Mouse (Mus musculus): ENCODE data around the gene 9930021J03Rik.

9930021J03Rik gene

GRCm38 (mm10) chr19:29695071-29695470 lies 110.7 kb downstream of the 9930021J03Rik start:
- no peak for DNase-seq (ENCODE audit: low read depth)

DNA sequence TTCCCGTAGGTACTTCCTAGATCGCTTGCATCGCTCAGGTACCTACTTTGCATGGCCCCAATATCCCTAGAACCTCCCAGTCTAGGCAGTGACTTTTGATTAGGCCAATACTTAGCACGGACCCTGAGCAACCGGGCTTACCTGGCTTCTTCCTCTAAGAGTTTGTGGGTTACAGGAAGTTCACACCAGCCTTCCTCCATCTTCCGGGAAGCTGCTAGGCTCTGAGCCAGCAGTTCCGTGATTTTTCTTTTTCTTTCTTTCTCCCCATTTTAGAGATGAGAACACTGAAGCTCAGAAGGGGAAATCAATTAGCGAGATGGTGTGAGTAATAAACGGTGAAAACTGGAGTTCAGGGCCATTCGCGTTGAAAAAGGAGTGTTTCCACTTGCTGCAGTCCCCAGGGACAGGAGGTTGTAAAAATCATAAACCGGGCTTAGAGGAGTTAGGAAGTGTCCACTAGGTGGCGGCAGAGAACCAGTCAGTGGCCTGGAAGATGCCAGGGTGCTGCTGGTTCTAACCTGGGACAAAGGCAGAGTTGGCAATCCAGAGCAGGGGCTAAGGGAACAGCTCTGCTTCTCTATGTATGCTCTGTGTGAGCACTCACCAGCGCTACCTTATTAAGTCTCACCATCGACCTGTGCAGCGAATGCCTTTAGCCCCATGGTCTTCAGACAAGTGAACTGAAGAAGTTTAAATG lies 121.8 kb downstream of the 9930021J03Rik start:
- DNase-seq (ENCODE audit: low read depth): peak; percentile 84

DNA sequence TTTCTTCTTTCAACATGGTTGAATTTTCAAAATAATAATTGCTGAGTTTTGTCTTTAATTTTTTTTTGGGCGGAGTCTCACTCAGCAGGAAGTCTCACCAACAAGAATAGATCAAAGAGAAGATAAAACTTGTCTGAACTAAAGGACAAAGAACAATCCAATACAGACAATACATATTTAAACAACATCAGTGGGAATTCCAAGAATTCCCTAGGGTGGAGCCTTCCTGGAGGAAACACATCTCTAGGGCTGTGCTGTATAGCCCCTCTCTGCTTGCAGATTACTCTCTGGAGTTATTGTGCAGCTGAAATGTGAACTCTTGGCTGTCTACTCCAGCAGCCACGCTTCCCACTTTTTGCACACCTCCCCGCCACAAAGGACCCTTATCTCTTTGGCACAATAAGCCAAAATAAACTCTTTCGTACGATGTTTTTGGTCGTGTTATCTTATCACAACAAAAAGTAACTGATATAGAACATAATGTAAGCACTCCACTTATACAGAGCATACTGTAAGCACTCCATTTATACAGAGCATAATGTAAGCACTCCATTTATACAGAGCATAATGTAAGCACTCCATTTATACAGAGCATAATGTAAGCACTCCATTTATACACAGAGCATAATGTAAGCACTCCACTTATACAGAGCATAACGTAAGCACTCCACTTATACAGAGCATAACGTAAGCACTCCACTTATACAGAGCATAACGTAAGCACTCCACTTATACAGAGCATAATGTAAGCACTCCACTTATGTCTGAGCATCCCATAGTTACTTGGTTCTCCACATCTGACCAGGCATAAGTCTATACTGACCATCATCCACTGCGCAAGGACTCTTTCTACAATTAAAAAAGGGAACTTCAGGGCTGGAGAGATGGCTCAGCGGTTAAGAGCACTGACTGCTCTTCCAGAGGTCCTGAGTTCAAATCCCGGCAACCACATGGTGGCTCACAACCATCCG lies 125.3 kb downstream of the 9930021J03Rik start:
- peak; percentile 37 for DNase-seq (ENCODE audit: low read depth)

DNA sequence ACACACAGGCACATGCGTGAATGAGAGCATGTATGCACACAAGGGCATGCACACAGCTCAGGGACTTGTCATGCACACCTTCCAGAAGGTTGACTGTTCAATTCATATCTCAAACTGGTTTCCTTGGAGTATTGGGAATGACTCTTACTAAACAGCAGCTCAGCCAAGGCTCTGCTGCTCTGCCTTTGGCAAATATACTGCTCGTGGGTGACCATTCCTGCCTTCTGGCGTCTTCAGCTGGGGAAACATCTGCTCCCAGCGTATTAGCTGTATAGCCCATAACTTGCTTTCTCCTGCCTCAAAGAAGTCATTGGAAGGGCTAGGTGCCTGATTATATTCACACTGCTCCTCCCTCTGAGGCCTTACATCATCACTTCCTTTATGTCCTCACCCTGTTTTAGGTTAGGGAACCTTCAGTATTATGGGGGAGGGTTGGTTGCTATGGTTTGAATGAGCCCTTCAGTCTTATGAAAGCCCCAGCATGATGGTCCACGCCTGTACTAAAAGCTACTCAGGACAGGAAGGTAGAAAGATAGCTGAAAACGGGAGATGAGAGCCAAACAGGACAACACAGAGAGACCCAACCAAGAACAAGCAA lies 127.5 kb downstream of the 9930021J03Rik start:
- DNase-seq (ENCODE audit: low read depth): peak; percentile 48

DNA sequence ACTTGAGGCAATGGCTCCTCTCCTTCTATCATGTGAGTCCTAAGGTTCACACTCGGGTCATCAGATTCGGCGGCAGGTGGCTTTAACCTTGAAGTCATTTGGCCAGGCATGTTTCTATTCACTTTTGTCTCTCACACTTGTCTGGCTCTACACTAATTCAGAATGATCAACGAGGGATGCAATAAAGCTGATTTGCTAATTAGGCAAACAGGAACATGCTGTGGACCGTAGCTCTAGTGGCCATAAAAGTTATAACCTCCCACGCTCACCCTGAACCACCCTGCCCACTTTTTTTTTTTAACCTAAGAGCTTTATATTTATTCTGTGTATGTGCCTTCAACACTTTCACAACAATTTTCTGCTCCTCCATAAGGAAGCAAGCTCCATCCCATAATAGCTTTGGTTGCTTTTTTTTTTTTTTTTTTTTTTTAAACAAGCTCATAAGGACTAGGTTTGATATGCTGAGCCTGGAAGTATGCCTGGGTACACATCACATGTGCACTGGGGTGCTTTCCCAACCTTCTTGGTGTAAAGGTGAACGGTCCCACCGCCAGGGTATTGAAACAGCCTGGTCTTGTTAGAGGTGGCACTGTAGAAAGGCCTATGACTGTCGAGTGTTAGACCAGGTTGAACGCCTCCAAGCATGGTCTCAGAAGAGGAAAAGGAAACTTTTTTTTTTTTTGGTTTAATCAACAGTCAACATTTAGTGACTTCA lies 129.2 kb downstream of the 9930021J03Rik start:
- DNase-seq (ENCODE audit: low read depth): no peak

- DNase-seq (ENCODE audit: low read depth): no peak
These were observed 130.2 kb downstream of the 9930021J03Rik start for GRCm38 (mm10) chr19:29675562-29676078.

DNA sequence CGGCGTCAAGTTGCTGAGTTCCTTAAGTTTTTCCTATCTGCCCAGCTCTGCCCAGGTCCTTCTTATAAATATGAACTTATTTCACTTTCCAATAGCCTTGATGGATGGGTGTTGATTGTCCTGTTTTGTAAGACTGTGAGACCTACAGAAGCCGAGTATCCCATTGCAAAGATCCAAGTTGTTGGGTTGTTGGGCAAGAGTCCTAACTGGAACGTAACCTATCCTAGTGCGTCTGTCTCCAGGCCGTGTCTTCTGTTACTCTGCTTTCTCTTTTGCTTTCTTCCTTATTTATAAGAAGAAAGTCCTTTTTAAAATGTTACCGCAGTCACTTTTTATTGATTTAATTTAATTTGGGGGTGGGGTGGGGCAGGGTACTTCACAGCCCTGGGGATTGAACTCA lies 130.8 kb downstream of the 9930021J03Rik start:
- DNase-seq (ENCODE audit: low read depth): no peak

DNA sequence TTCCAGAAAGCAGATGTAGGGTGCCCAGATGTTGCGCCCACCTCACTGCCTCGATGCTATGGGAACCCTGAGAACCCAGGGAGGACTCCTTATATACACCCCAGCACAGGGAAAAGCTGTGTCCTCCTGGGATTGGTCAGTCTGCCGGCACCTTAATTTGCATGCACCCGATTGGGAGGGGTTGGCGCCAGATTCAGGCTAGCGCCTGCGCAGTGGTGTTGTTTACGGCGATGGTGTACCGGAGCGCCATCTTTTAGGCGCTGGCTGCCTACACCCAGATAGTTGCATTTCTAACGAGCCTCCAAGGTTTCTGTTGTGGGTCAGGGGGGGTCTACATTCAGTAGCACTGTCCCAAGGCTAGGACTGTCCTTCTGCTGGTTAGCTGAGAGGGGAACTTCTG lies 133.1 kb downstream of the 9930021J03Rik start:
- DNase-seq (ENCODE audit: low read depth): no peak

DNA sequence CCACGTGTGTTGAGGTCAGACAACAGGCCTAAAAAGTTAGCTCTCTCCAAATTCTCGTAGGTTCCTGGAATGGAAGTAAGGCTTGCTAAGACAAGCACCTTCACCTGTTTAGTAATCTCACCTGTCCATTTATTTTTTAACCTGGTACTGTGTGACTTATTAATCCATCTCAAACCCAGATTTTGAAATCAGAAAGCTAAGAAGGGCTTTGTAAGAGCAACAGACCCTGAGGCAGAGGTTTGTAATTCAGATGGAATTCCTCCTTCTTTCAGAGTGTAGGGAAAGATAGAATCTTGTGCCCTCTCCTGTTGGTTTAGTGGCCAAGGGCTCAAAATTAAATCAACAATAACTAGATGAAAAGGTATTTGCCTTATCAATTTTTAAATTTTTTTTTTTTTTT lies 134.6 kb downstream of the 9930021J03Rik start:
- no peak for DNase-seq (ENCODE audit: low read depth)

GRCm38 (mm10) chr19:29670247-29670646 lies 135.5 kb downstream of the 9930021J03Rik start:
- peak; percentile 21 for DNase-seq (ENCODE audit: low read depth)

DNA sequence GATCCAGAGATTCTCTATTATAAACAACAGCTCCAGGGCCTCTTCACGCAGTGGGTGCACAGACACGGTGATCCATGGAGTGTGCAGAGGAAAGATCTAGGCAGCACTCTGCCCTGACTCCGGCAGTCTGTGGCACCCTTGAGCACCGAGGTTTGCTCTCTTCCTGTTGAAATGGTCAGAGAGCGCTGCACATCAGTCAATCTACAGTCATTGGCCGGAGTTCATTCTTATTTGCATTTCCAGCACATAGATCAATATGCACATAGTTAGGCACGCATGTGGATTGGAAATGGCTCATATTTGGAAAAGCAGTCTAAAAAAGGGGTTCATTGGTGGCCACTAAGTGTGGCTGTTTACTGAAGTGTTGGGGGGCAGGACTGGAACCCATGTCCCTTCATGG lies 137.7 kb downstream of the 9930021J03Rik start:
- no peak for DNase-seq (ENCODE audit: low read depth)

GRCm38 (mm10) chr19:29666965-29667594 lies 138.7 kb downstream of the 9930021J03Rik start:
- DNase-seq (ENCODE audit: low read depth): peak; percentile 98

DNA sequence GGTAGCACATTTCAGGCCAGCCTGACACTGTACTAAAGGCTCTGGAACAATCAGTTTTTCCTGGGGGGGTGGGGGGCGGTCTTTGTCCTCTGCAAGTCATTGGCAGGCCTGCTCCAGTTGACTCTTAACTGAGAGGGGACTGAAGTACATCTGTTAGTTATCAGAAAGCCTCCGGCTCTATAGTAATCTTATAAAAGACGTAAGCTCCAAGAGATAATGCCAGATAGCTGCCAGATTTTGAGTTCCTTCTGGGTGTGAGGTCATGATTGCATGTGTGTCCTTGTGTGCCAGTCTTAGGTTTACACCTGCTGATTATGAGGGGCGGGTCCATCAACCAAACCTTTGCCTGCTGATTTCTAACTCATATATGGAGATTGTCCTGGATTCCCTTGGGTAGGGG lies 139.6 kb downstream of the 9930021J03Rik start:
- no peak for DNase-seq (ENCODE audit: low read depth)

DNA sequence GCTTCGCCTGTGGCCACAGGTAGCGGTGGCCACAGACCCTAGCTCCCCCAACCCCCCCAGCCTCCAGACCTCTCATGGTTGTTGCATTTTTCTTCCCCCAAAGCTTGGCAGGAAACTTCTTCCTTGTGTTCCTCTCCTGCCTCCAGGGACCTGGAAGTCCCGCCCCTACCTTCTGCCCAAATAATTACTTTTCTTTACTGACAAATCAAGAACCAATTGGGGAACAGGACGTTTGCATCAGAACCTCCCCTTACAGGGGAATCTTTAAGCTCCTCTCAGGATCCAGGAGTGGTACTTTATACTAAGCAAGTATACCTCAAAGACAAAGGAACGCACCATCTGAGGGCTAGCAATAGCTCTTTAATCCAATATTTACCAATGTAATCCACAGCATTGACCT lies 140.9 kb downstream of the 9930021J03Rik start:
- DNase-seq (ENCODE audit: low read depth): no peak
